Mouse (Mus musculus) inflammation-experienced regulatory T-cells, adult 6 months (primary cell): ENCODE measurements around the gene Rabgef1. TPM values are rescaled to one million over a fixed set of nuclear protein-coding genes. Genes with fewer than 3 reads are reported as not detected.

Experiments
- polyA plus RNA-seq, 3 experiments: library from polyadenylated mRNA; unstranded; fragments of 100-300 nt; shearing (Covaris generic); gene quantifications; one replicate each; pipeline ENCODE4 v1.2.1; 2017

Gene Rabgef1
- polyA plus RNA-seq, 3 experiments from 2014 or later = 31.3 to 40.9 (median 36.7) TPM

Other genes with a start within 250 kb of the Rabgef1 start
- 1 to 10 TPM; 3.5 to 4.8 (median 4.4) TPM for gene Vkorc1l1, start 229.8 kb upstream of the Rabgef1 start, polyA plus RNA-seq
- 10 to 100 TPM; 42.3 to 50.6 (median 45.0) TPM for gene Gusb, start 168.7 kb upstream of the Rabgef1 start, polyA plus RNA-seq
- 100 to 1,000 TPM in 2 of 3 experiments, 10 to 100 TPM in 1; 92.0 to 107 (median 100) TPM for gene Asl, start 142.6 kb upstream of the Rabgef1 start, polyA plus RNA-seq
- gene Crcp, start 142.5 kb upstream of the Rabgef1 start, polyA plus RNA-seq = 10 to 100 TPM; 58.3 to 70.9 (median 58.4) TPM
- gene Tpst1, start 98.5 kb upstream of the Rabgef1 start, polyA plus RNA-seq = 1 to 10 TPM; 1.9 to 2.2 (median 2.0) TPM
- gene Kctd7, start 26.9 kb upstream of the Rabgef1 start, polyA plus RNA-seq = 1 to 10 TPM; 2.1 to 3.0 (median 3.0) TPM
- 10 to 100 TPM; 11.2 to 13.4 (median 13.2) TPM for gene Tmem248, start 45.3 kb downstream of the Rabgef1 start, polyA plus RNA-seq
- 100 to 1,000 TPM; 108 to 150 (median 130) TPM for gene Sbds, start 83.7 kb downstream of the Rabgef1 start, polyA plus RNA-seq
- 10 to 100 TPM; 30.4 to 35.1 (median 33.9) TPM for gene Tyw1, start 83.8 kb downstream of the Rabgef1 start, polyA plus RNA-seq
- not detected for gene Caln1, start 197.7 kb downstream of the Rabgef1 start, polyA plus RNA-seq
- not detected for gene A330070K13Rik, start 212.8 kb downstream of the Rabgef1 start, polyA plus RNA-seq